1 mouse cellular context compared by ENCODE assay signal in genomic region chr3:137855328-137855727, GRCm38 (mm10).
TF ChIP-seq lines count a peak whose summit lies in the region.

No protein-coding gene starts in this region.

TF ChIP-seq in CH12.LX, 34 proteins besides CTCF, POLR2A, EP300 and RAD21 (continued from another document):
- no peak for TF ChIP-seq CHD2 (IDR thresholded peaks at IDR 0.05; ENCODE audit: low read length)
- TF ChIP-seq BHLHE40 (IDR thresholded peaks at IDR 0.05; ENCODE audit: low read depth, low read length), result 0 out of 2 replicates have a peak, but pooled peaks have one; percentile 18
- no peak for TF ChIP-seq NRF1 (IDR thresholded peaks at IDR 0.05; ENCODE audit: low read depth, low read length)
